Comparison of ENCODE assay signal across 8 mouse cellular contexts in the genomic region with DNA sequence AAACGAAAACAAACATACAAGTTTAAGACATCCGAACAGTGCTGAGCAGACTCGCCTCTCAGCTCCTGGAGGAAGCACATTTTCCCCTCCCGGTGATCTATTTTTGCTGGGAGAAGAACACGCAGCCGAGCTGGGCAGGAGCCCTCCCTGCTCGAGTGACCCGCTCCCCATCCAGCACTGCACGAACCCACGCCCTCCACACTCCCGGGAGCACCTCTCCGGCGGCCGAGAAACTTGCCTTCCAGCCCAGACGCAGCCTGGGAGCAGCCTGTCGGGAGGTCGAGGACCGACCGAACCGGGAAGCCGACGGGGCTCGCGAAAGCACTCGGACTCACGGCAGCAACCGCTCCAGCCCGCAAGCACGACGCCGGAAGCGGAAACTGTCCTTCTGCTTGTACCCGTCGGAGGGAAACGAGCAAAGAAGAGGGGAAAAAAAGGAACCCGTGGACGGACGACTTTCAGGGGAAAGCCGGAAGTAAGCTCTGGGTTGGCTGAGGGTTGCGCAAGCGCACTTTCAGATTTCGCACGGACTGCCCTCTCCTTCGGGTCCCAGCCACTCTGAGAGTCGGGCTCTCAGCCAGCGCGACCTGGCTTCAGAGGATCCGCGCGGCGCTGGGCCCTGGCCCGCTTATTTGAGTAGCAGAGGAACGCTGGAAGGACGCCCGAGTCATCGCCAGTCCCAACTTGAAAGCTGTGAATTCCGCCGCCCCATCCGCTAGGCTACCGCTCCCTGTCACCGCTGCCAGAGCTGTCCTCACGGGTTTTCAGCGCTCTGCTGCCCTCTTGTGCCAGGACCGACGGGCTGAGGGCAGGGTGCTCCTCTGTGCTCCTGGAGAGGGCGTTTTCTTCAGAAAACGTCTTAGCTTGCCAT. TPM values are rescaled to one million over a fixed set of nuclear protein-coding genes. Genes with fewer than 3 reads are reported as not detected.
A peak's percentile ranks its signal among the peaks of the same experiment; 100 is the strongest.
DNase-seq lines count a peak whose midpoint lies in the region; ATAC-seq and TF ChIP-seq lines count a peak whose summit lies in the region.

Gene Bms1, minus strand, starts transcription at position 425 of the 871 bp plus-strand sequence.

- peak within 1 kb of the TSS; percentile 66 for H3K4me2 ChIP-seq in heart, embryonic 12.5 days
- peak within 1 kb of the TSS; percentile 66 for H3K4me2 ChIP-seq in kidney, postnatal 0 days (ENCODE audit: low read length)
- peak within 1 kb of the TSS; percentile 81 for H3K4me2 ChIP-seq in liver, embryonic 11.5 days
- H3K4me2 ChIP-seq in stomach, embryonic 14.5 days (replicated peaks; ENCODE audit: low read depth, low read length): peak within 1 kb of the TSS; percentile 53

- H3K4me3 ChIP-seq in heart, embryonic 12.5 days: peak within 1 kb of the TSS; percentile 90
- H3K4me3 ChIP-seq in kidney, postnatal 0 days (replicated peaks; ENCODE audit: low read depth, low read length): peak within 1 kb of the TSS; percentile 95
- H3K4me3 ChIP-seq in liver, embryonic 11.5 days (ENCODE audit: low read depth, low read length): peak within 1 kb of the TSS; percentile 95
- H3K4me3 ChIP-seq in stomach, embryonic 14.5 days (ENCODE audit: low read depth, low read length): peak within 1 kb of the TSS; percentile 95

- H3K36me3 ChIP-seq in heart, embryonic 12.5 days: peaks cover 26% of the 10 kb centered on the region
- peaks cover 19% of the 10 kb centered on the region for H3K36me3 ChIP-seq in kidney, postnatal 0 days (ENCODE audit: insufficient read depth, low read length)
- H3K36me3 ChIP-seq in liver, embryonic 11.5 days (ENCODE audit: control insufficient read depth, insufficient read depth, low read length): peaks cover 17% of the 10 kb centered on the region
- peaks cover 24% of the 10 kb centered on the region for H3K36me3 ChIP-seq in stomach, embryonic 14.5 days (ENCODE audit: control insufficient read depth, insufficient read depth, low read length)

- peak; percentile 95 for ATAC-seq in erythroid progenitor cell, adult 5-6 weeks (replicated peaks; ENCODE audit: low FRiP score, poor library complexity, severe bottlenecking)
- peak; percentile 96 for ATAC-seq in heart, embryonic 12.5 days (ENCODE audit: insufficient number of reproducible peaks, low FRiP score)
- ATAC-seq in kidney, postnatal 0 days (replicated peaks; ENCODE audit: low FRiP score, low read depth): peak; percentile 97
- peak; percentile 98 for ATAC-seq in liver, embryonic 11.5 days (replicated peaks; ENCODE audit: low FRiP score)
- ATAC-seq in stomach, embryonic 14.5 days (ENCODE audit: insufficient number of reproducible peaks, insufficient read depth, low FRiP score, low read depth): peak; percentile 97

- peak within 1 kb of the TSS; percentile 92 for H3K9ac ChIP-seq in heart, embryonic 12.5 days
- H3K9ac ChIP-seq in kidney, postnatal 0 days (ENCODE audit: low read depth, low read length): peak within 1 kb of the TSS; percentile 91
- peak within 1 kb of the TSS; percentile 93 for H3K9ac ChIP-seq in liver, embryonic 11.5 days (ENCODE audit: low read depth, low read length)
- H3K9ac ChIP-seq in stomach, embryonic 14.5 days (replicated peaks; ENCODE audit: low read depth, low read length): peak within 1 kb of the TSS; percentile 71

- peak; percentile 97 for DNase-seq in CD4-positive helper T cell, adult 2 months (ENCODE audit: low read depth, low spot score)
- peak; percentile 93 for DNase-seq in brain, embryonic 18.5 days (ENCODE audit: low read depth, low spot score)
- peak; percentile 98 for DNase-seq in kidney, postnatal 0 days (ENCODE audit: low spot score)
- peak; percentile 91 for DNase-seq in liver, embryonic 11.5 days (ENCODE audit: low spot score)
- peak; percentile 98 for DNase-seq in naive thymus-derived CD4-positive, alpha-beta T cell, adult 2 months (ENCODE audit: low read depth)

- under 1% methylated on average over 67 of the region's 67 CpGs for WGBS in heart, embryonic 12.5 days
- under 1% methylated on average over 67 of the region's 67 CpGs for WGBS in kidney, postnatal 0 days
- whole genome bisulfite sequencing in liver, embryonic 11.5 days: under 1% methylated on average over 67 of the region's 67 CpGs
- WGBS in stomach, embryonic 14.5 days: under 1% methylated on average over 67 of the region's 67 CpGs

- H3K4me1 ChIP-seq in heart, embryonic 12.5 days (replicated peaks): peaks cover 8% of the 10 kb centered on the region
- 0 out of 2 replicates have a peak, but pooled peaks cover 8% of the 10 kb centered on the region for H3K4me1 ChIP-seq in kidney, postnatal 0 days (replicated peaks; ENCODE audit: insufficient read depth, low read length)
- peaks cover 7% of the 10 kb centered on the region; the same call in 1 of the 2 replicates for H3K4me1 ChIP-seq in liver, embryonic 11.5 days (replicated peaks; ENCODE audit: control insufficient read depth, insufficient read depth, low read length)
- H3K4me1 ChIP-seq in stomach, embryonic 14.5 days (ENCODE audit: control insufficient read depth, insufficient read depth, low read length): peaks cover 5% of the 10 kb centered on the region; the same call in 1 of the 2 replicates

- H3K9me3 ChIP-seq in heart, embryonic 12.5 days (replicated peaks): no peaks in the 10 kb centered on the region
- no peaks in the 10 kb centered on the region for H3K9me3 ChIP-seq in kidney, postnatal 0 days (replicated peaks; ENCODE audit: low read length)
- H3K9me3 ChIP-seq in liver, embryonic 11.5 days (ENCODE audit: control insufficient read depth, low read length): no peaks in the 10 kb centered on the region
- no peaks in the 10 kb centered on the region for H3K9me3 ChIP-seq in stomach, embryonic 14.5 days (ENCODE audit: control insufficient read depth, low read depth, low read length)

- H3K27me3 ChIP-seq in heart, embryonic 12.5 days (replicated peaks): no peaks in the 10 kb centered on the region
- H3K27me3 ChIP-seq in kidney, postnatal 0 days (ENCODE audit: insufficient read depth, low read length): no peaks in the 10 kb centered on the region
- no peaks in the 10 kb centered on the region for H3K27me3 ChIP-seq in liver, embryonic 11.5 days (replicated peaks; ENCODE audit: control insufficient read depth, insufficient read depth, low read length)
- H3K27me3 ChIP-seq in stomach, embryonic 14.5 days (ENCODE audit: control insufficient read depth, insufficient read depth, low read length): no peaks in the 10 kb centered on the region

- TF ChIP-seq CTCF in kidney, postnatal 0 days (IDR thresholded peaks at IDR 0.05; ENCODE audit: low read depth): peak; percentile 93

- peak within 1 kb of the TSS; percentile 86 for H3K27ac ChIP-seq in heart, embryonic 12.5 days (ENCODE audit: poor library complexity, severe bottlenecking)
- H3K27ac ChIP-seq in kidney, postnatal 0 days: peak within 1 kb of the TSS; percentile 80
- H3K27ac ChIP-seq in liver, embryonic 11.5 days (ENCODE audit: low read depth, low read length): peak within 1 kb of the TSS; percentile 59; the same call in 1 of the 2 replicates
- peak within 1 kb of the TSS; percentile 85; the same call in 1 of the 2 replicates for H3K27ac ChIP-seq in stomach, embryonic 14.5 days (ENCODE audit: low read length)

RNA-seq across cellular contexts. Expression of gene Bms1, which starts in this region (rescaled TPM):
- total RNA-seq in erythroid progenitor cell, adult 5-6 weeks (2015; ENCODE audit: low replicate concordance): 11.9 and 18.0 TPM in 2 replicates
- 17.6 and 20.0 TPM in 2 replicates for total RNA-seq in erythroid progenitor cell, adult 5-6 weeks (2017; ENCODE audit: low replicate concordance)
- 29.7 and 31.5 TPM in 2 replicates for polyA plus RNA-seq in heart, embryonic 12.5 days (2016; fragmentation: Nextera tagmentation; extraction: Ambion mirVana)
- 20.5 and 24.3 TPM in 2 replicates for polyA plus RNA-seq in kidney, postnatal 0 days (2015; fragmentation: Nextera tagmentation; extraction: Ambion mirVana)
- 57.7 and 64.9 TPM in 2 replicates for polyA plus RNA-seq in liver, embryonic 11.5 days (2014; fragmentation: Nextera tagmentation; extraction: Ambion mirVana)
- 30.4 and 34.0 TPM in 2 replicates for polyA plus RNA-seq in stomach, embryonic 14.5 days (2014; fragmentation: Nextera tagmentation; extraction: Ambion mirVana)

Comparison
In these comparisons a context has a peak if more than half of its experiments do, and no peak if none do; other contexts are left out.
1. Peak in every context shown above with its lines: DNase-seq, ATAC-seq, H3K4me3 ChIP-seq and H3K27ac ChIP-seq.